Mouse (Mus musculus) embryonic fibroblast, embryonic 13.5 days (primary cell): ENCODE results near the gene Ctnna3.

Experiments
- CTCF ChIP-seq: IDR thresholded peaks from 2 replicates; pipeline ENCODE4 v1.5.1; 2011; ENCODE audit warnings: mild to moderate bottlenecking, control low read depth, low read length, moderate library complexity, borderline replicate concordance; ENCODE audit not compliant: insufficient read depth
- POLR2A ChIP-seq: IDR thresholded peaks from 2 replicates; pipeline ENCODE4 v1.6.1; 2011; ENCODE audit warnings: low read depth, mild to moderate bottlenecking, control low read depth, low read length, moderate library complexity

- TF ChIP-seq POLR2A: no peak
- TF ChIP-seq CTCF: no peak
Observed at GRCm38 (mm10) chr10:63945534-63945933, 515.6 kb downstream of the Ctnna3 start.
